ENCODE assay signal across 9 mouse cellular contexts in genomic region chr12:111088186-111088585, GRCm38 (mm10). TPM values are rescaled to one million over a fixed set of nuclear protein-coding genes. Genes with fewer than 3 reads are reported as not detected.
DNase-seq lines count a peak whose midpoint lies in the region; ATAC-seq and TF ChIP-seq lines count a peak whose summit lies in the region.
"Had no signal": no experiment of that assay in that cellular context is flagged by ENCODE, and none has a peak within 500 bp of the region (broad histone marks: within the 10 kb centered on the region; RNA-seq: fewer than 3 reads in every experiment).

No protein-coding gene starts in this region.

- peak overlapping the region; percentile 41; the same call in 1 of the 2 replicates for H3K27ac ChIP-seq in ES-E14 (ENCODE audit: insufficient read depth, low read depth, low read length, poor library complexity, severe bottlenecking)
- no peak overlapping the region for H3K27ac ChIP-seq in lung, postnatal 0 days (ENCODE audit: low read length)

- H3K4me1 ChIP-seq in ES-E14 (ENCODE audit: control insufficient read depth in 2 of 2, insufficient read depth in 2 of 2, low read length in 2 of 2, poor library complexity in 1 of 2): peaks cover 0 to 3% of the 10 kb centered on the region in 2 experiments; a peak in 2 of 4 replicates
- H3K4me1 ChIP-seq in lung, postnatal 0 days (ENCODE audit: insufficient read depth, low read depth, low read length): no peaks in the 10 kb centered on the region; the same call in 1 of the 2 replicates

- DNase-seq in ES-E14 (ENCODE audit: low read depth, low spot score): peak; percentile 79
- peak; percentile 66 to 70 for DNase-seq in adrenal gland, adult 18-20 months (ENCODE audit: low spot score in 2 of 2)
- DNase-seq in embryo, embryonic 10.5 days (ENCODE audit: low spot score): peak; percentile 91
- peak; percentile 42 for DNase-seq in gonadal fat pad, adult 2 months (ENCODE audit: low read depth)
- peak; percentile 87 for DNase-seq in layer of hippocampus, adult 11-12 months (ENCODE audit: low spot score)
- DNase-seq in lung, postnatal 0 days (ENCODE audit: low spot score): peak; percentile 83
- DNase-seq in right cerebral cortex, postnatal 10 days (ENCODE audit: low spot score in 2 of 2): peak; percentile 84 to 88
- peak; percentile 67 for DNase-seq in yolk sac, embryonic 10.5 days (ENCODE audit: low spot score)

- no peak overlapping the region for H3K4me2 ChIP-seq in lung, postnatal 0 days (replicated peaks; ENCODE audit: low read depth, low read length)

- TF ChIP-seq EP300 in lung, postnatal 0 days (IDR thresholded peaks at IDR 0.05): no peak

- H3K9ac ChIP-seq in ES-E14 (ENCODE audit: insufficient read depth, low read depth, low read length, poor library complexity, severe bottlenecking): no peak overlapping the region
- no peak overlapping the region for H3K9ac ChIP-seq in lung, postnatal 0 days (replicated peaks; ENCODE audit: low read depth)

- no peaks in the 10 kb centered on the region; the same call in 1 of the 2 replicates for H3K36me3 ChIP-seq in ES-E14 (ENCODE audit: control insufficient read depth, insufficient read depth, low read length, poor library complexity, severe bottlenecking)
- H3K36me3 ChIP-seq in lung, postnatal 0 days (ENCODE audit: insufficient read depth, low read length): no peaks in the 10 kb centered on the region

- peak; percentile 87 for TF ChIP-seq CTCF in lung, postnatal 0 days (IDR thresholded peaks at IDR 0.05)

- H3K9me3 ChIP-seq in ES-E14 (ENCODE audit: control insufficient read depth, insufficient read depth, low read depth, low read length): no peaks in the 10 kb centered on the region
- no peaks in the 10 kb centered on the region for H3K9me3 ChIP-seq in lung, postnatal 0 days (ENCODE audit: low read length)

- H3K27me3 ChIP-seq in lung, postnatal 0 days (replicated peaks; ENCODE audit: insufficient read depth, low read length): no peaks in the 10 kb centered on the region

- in situ Hi-C loops in ES-E14 (cut with MboI; ENCODE audit: low sequenced_read_pairs in 2 of 2, unreplicated experiment in 2 of 2): no loop called here

- WGBS in lung, postnatal 0 days: 23% methylated on average over 5 of the region's 5 CpGs

- ATAC-seq in lung, postnatal 0 days: peak; percentile 49; the same call in 1 of the 2 replicates

- H3K4me3 ChIP-seq in ES-E14 (ENCODE audit: insufficient read depth in 1 of 2, low read depth in 1 of 2, low read length in 2 of 2, poor library complexity in 1 of 2, severe bottlenecking in 1 of 2): no peak overlapping the region
- H3K4me3 ChIP-seq in lung, postnatal 0 days (ENCODE audit: low read depth, low read length): no peak overlapping the region
- H3K4me3 ChIP-seq: myocyte had no signal

TF ChIP-seq in ES-E14, 5 proteins besides CTCF, POLR2A, EP300 and RAD21:
- TF ChIP-seq ZC3H11A (IDR thresholded peaks at IDR 0.05; ENCODE audit: borderline replicate concordance, low read depth, low read length): no peak
- TF ChIP-seq MAFK (IDR thresholded peaks at IDR 0.05; ENCODE audit: insufficient read depth, low read depth, low read length): no peak
- no peak for TF ChIP-seq CHD2 (IDR thresholded peaks at IDR 0.05; ENCODE audit: low read depth, low read length)
- TF ChIP-seq ZNF384 (IDR thresholded peaks at IDR 0.05; ENCODE audit: low read depth, low read length): no peak
- TF ChIP-seq HCFC1 (IDR thresholded peaks at IDR 0.05; ENCODE audit: borderline replicate concordance, insufficient read depth, low read length): no peak
TF ChIP-seq in ES-E14: peak in this region for 0.

RNA-seq across cellular contexts. Expression of gene Rcor1, which starts 49.0 kb away (rescaled TPM):
- total RNA-seq in ES-E14 (2012; rRNA removed): 10.4 and 13.0 TPM in 2 replicates
- total RNA-seq in adrenal gland, adult 18-20 months (2021): 10 to 100 TPM; 53.5 to 58.5 TPM
- polyA plus RNA-seq in gonadal fat pad, adult 2 months (2012; rRNA removed): 7.6 and 15.2 TPM in 2 replicates
- 6.7 and 9.5 TPM in 2 replicates for polyA plus RNA-seq in lung, postnatal 0 days (2015; fragmentation: Nextera tagmentation; extraction: Ambion mirVana)
